ENCODE assay signal across 9 mouse cellular contexts in genomic region chr1:193201383-193201778, GRCm38 (mm10). TPM values are rescaled to one million over a fixed set of nuclear protein-coding genes. Genes with fewer than 3 reads are reported as not detected.
DNase-seq lines count a peak whose midpoint lies in the region; ATAC-seq and TF ChIP-seq lines count a peak whose summit lies in the region.
"Had no signal": no experiment of that assay in that cellular context is flagged by ENCODE, and none has a peak within 500 bp of the region (broad histone marks: within the 10 kb centered on the region; RNA-seq: fewer than 3 reads in every experiment).

TSS of gene Traf3ip3 (minus strand) at chr1:193201703.

- H3K4me3 ChIP-seq in embryonic facial prominence, embryonic 14.5 days (ENCODE audit: low read depth, low read length), result no peak within 1 kb of the TSS
- no peak within 1 kb of the TSS for H3K4me3 ChIP-seq in embryonic facial prominence, embryonic 10.5 days
- H3K4me3 ChIP-seq in G1E (ENCODE audit: low read depth, low read length), result peak within 1 kb of the TSS; percentile 36
- H3K4me3 ChIP-seq in liver, embryonic 14.5 days (ENCODE audit: insufficient read depth in 1 of 2, low read depth in 2 of 2, low read length in 2 of 2), result peak within 1 kb of the TSS; percentile 12 to 47
- no peak within 1 kb of the TSS for H3K4me3 ChIP-seq in forebrain, embryonic 10.5 days
- H3K4me3 ChIP-seq: limb, embryonic 12.5 days had no signal

- H3K4me1 ChIP-seq in embryonic facial prominence, embryonic 14.5 days (ENCODE audit: control insufficient read depth, insufficient read depth, low read length), result no peaks in the 10 kb centered on the region
- peaks cover 10% of the 10 kb centered on the region; the same call in 1 of the 2 replicates for H3K4me1 ChIP-seq in embryonic facial prominence, embryonic 10.5 days
- H3K4me1 ChIP-seq in G1E (ENCODE audit: insufficient read depth, low read depth, low read length), result 0 out of 2 replicates have a peak, but pooled peaks cover 2% of the 10 kb centered on the region
- peaks cover 0 to 5% of the 10 kb centered on the region in 2 experiments; a peak in 2 of 4 replicates for H3K4me1 ChIP-seq in liver, embryonic 14.5 days (replicated peaks; ENCODE audit: control insufficient read depth in 2 of 2, insufficient read depth in 2 of 2, low read length in 1 of 2)
- no peaks in the 10 kb centered on the region for H3K4me1 ChIP-seq in forebrain, embryonic 10.5 days
- H3K4me1 ChIP-seq: limb, embryonic 12.5 days had no signal

- no peaks in the 10 kb centered on the region for H3K9me3 ChIP-seq in embryonic facial prominence, embryonic 14.5 days (ENCODE audit: control insufficient read depth, low read length)
- H3K9me3 ChIP-seq in embryonic facial prominence, embryonic 10.5 days, result no peaks in the 10 kb centered on the region
- no peaks in the 10 kb centered on the region for H3K9me3 ChIP-seq in G1E (replicated peaks)
- no peaks in the 10 kb centered on the region for H3K9me3 ChIP-seq in liver, embryonic 14.5 days (ENCODE audit: control insufficient read depth, low read length)
- no peaks in the 10 kb centered on the region for H3K9me3 ChIP-seq in forebrain, embryonic 10.5 days
- H3K9me3 ChIP-seq: limb, embryonic 12.5 days had no signal

- H3K4me2 ChIP-seq in embryonic facial prominence, embryonic 14.5 days (ENCODE audit: low read depth, low read length), result no peak within 1 kb of the TSS
- peak within 1 kb of the TSS; percentile 14; the same call in 1 of the 2 replicates for H3K4me2 ChIP-seq in liver, embryonic 14.5 days (ENCODE audit: low read depth)
- H3K4me2 ChIP-seq: limb, embryonic 12.5 days had no signal

- H3K36me3 ChIP-seq in embryonic facial prominence, embryonic 14.5 days (ENCODE audit: control insufficient read depth, insufficient read depth, low read length), result no peaks in the 10 kb centered on the region
- no peaks in the 10 kb centered on the region for H3K36me3 ChIP-seq in embryonic facial prominence, embryonic 10.5 days (replicated peaks)
- no peaks in the 10 kb centered on the region for H3K36me3 ChIP-seq in G1E (replicated peaks)
- H3K36me3 ChIP-seq in liver, embryonic 14.5 days (replicated peaks; ENCODE audit: control insufficient read depth, insufficient read depth, low read depth), result no peaks in the 10 kb centered on the region
- H3K36me3 ChIP-seq in forebrain, embryonic 10.5 days (replicated peaks), result no peaks in the 10 kb centered on the region
- H3K36me3 ChIP-seq: limb, embryonic 12.5 days had no signal

- TF ChIP-seq CTCF in G1E (IDR thresholded peaks at IDR 0.05; ENCODE audit: low read depth, low read length), result no peak
- no peak for TF ChIP-seq CTCF in liver, embryonic 14.5 days (IDR thresholded peaks at IDR 0.05; ENCODE audit: low read depth)

- no peak for ATAC-seq in embryonic facial prominence, embryonic 14.5 days (ENCODE audit: low read depth)
- peak; percentile 95 for ATAC-seq in G1E (ENCODE audit: extremely low read depth, insufficient number of reproducible peaks, low FRiP score, poor library complexity, severe bottlenecking)
- ATAC-seq in liver, embryonic 14.5 days (ENCODE audit: insufficient read depth), result peak; percentile 67

- no peaks in the 10 kb centered on the region for H3K27me3 ChIP-seq in embryonic facial prominence, embryonic 14.5 days (replicated peaks; ENCODE audit: control insufficient read depth, insufficient read depth, low read length)
- no peaks in the 10 kb centered on the region for H3K27me3 ChIP-seq in embryonic facial prominence, embryonic 10.5 days (replicated peaks; ENCODE audit: low read depth, poor library complexity, severe bottlenecking)
- no peaks in the 10 kb centered on the region for H3K27me3 ChIP-seq in G1E (ENCODE audit: insufficient read depth, low read length)
- no peaks in the 10 kb centered on the region for H3K27me3 ChIP-seq in liver, embryonic 14.5 days (ENCODE audit: control insufficient read depth, insufficient read depth, low read length)
- H3K27me3 ChIP-seq in forebrain, embryonic 10.5 days (ENCODE audit: poor library complexity, severe bottlenecking), result no peaks in the 10 kb centered on the region
- H3K27me3 ChIP-seq: limb, embryonic 12.5 days had no signal

- no peak for DNase-seq in embryonic facial prominence, embryonic 14.5 days (ENCODE audit: low spot score)
- DNase-seq in embryonic facial prominence, embryonic 10.5 days (ENCODE audit: low spot score), result no peak
- DNase-seq in G1E (ENCODE audit: low spot score), result peak; percentile 14
- peak; percentile 26 to 42 (median 27) for DNase-seq in liver, embryonic 14.5 days (ENCODE audit: low read depth in 3 of 3, low spot score in 3 of 3)
- DNase-seq in skeletal muscle tissue, adult 2 months (ENCODE audit: low read depth, low spot score), result peak; percentile 51
- no peak for DNase-seq in forebrain, embryonic 10.5 days (ENCODE audit: extremely low spot score, low spot score)
- no peak for DNase-seq in urinary bladder, adult 2 months (ENCODE audit: low spot score)
- no peak for DNase-seq in layer of hippocampus, postnatal 25 days (ENCODE audit: extremely low spot score in 1 of 2, low spot score in 1 of 2)

- H3K27ac ChIP-seq in embryonic facial prominence, embryonic 14.5 days (replicated peaks; ENCODE audit: low read depth, low read length), result no peak within 1 kb of the TSS
- no peak within 1 kb of the TSS for H3K27ac ChIP-seq in embryonic facial prominence, embryonic 10.5 days (replicated peaks)
- no peak within 1 kb of the TSS for H3K27ac ChIP-seq in liver, embryonic 14.5 days
- no peak within 1 kb of the TSS for H3K27ac ChIP-seq in forebrain, embryonic 10.5 days
- H3K27ac ChIP-seq: limb, embryonic 12.5 days had no signal

- 52% methylated on average over 5 of the region's 5 CpGs for WGBS in embryonic facial prominence, embryonic 14.5 days
- 61% methylated on average over 5 of the region's 5 CpGs for WGBS in embryonic facial prominence, embryonic 10.5 days
- WGBS in liver, embryonic 14.5 days (ENCODE audit: insufficient replicate concordance), result 7% methylated on average over 5 of the region's 5 CpGs
- 70% methylated on average over 5 of the region's 5 CpGs for WGBS in forebrain, embryonic 10.5 days

- H3K9ac ChIP-seq in embryonic facial prominence, embryonic 14.5 days (ENCODE audit: low read depth, low read length), result no peak within 1 kb of the TSS
- no peak within 1 kb of the TSS for H3K9ac ChIP-seq in liver, embryonic 14.5 days (replicated peaks)
- H3K9ac ChIP-seq: limb, embryonic 12.5 days had no signal

- no peak for TF ChIP-seq EP300 in liver, embryonic 14.5 days (IDR thresholded peaks at IDR 0.05; ENCODE audit: low read depth)

RNA-seq across cellular contexts. Expression of gene Traf3ip3, which starts in this region (rescaled TPM):
- polyA plus RNA-seq in embryonic facial prominence, embryonic 14.5 days (2014; fragmentation: Nextera tagmentation; extraction: Ambion mirVana), result 34.7 and 39.3 TPM in 2 replicates
- 0.71 and 0.88 TPM in 2 replicates for polyA plus RNA-seq in embryonic facial prominence, embryonic 10.5 days (2016; fragmentation: Nextera tagmentation; extraction: Ambion mirVana)
- total RNA-seq in G1E (2014; fragmentation: Nextera tagmentation), result 6.8 and 14.1 TPM in 2 replicates
- total RNA-seq in G1E (2017), result 47.5 and 48.7 TPM in 2 replicates
- polyA plus RNA-seq in G1E (2012), result 8.6 and 13.4 TPM in 2 replicates
- polyA plus RNA-seq in liver, embryonic 14.5 days (2012; rRNA removed), result 3.5 and 5.1 TPM in 2 replicates
- polyA plus RNA-seq in liver, embryonic 14.5 days (2014; fragmentation: Nextera tagmentation; extraction: Ambion mirVana), result 4.2 and 4.9 TPM in 2 replicates
- polyA plus RNA-seq in forebrain, embryonic 10.5 days (2016; fragmentation: Nextera tagmentation; extraction: Ambion mirVana), result 1.5 and 2.0 TPM in 2 replicates
- polyA plus RNA-seq in urinary bladder, adult 2 months (2012; rRNA removed), result 2.2 and 2.9 TPM in 2 replicates
- total RNA-seq in layer of hippocampus, postnatal 25 days (2021), result 1 to 10 TPM in 1 of 2 experiments, under 1 TPM in 1; 0.89 to 1.9 TPM

Comparison
In these comparisons a context has a peak if more than half of its experiments do, and no peak if none do; other contexts are left out.
1. DNase-seq: peak in G1E (single experiment), liver, embryonic 14.5 days (3 of 3) and skeletal muscle tissue, adult 2 months (single experiment); none in embryonic facial prominence, embryonic 14.5 days (single experiment), embryonic facial prominence, embryonic 10.5 days (single experiment), forebrain, embryonic 10.5 days (single experiment), urinary bladder, adult 2 months (single experiment) and layer of hippocampus, postnatal 25 days (0 of 2).
2. H3K4me3 ChIP-seq: peak in G1E (single experiment) and liver, embryonic 14.5 days (2 of 2); none in embryonic facial prominence, embryonic 14.5 days (single experiment), embryonic facial prominence, embryonic 10.5 days (single experiment) and forebrain, embryonic 10.5 days (single experiment).